Mouse (Mus musculus) regulatory T cell (primary cell): ENCODE data around the gene Sgcd.

ENCODE experiments used
- in situ Hi-C: fragments of 300-600 bp; cut with MboI, MseI; formaldehyde crosslinking; loops from one replicate; pipeline ENCODE4 v1.15.1; 2025; ENCODE audit warnings: high pct_unique_total_duplicates

Sgcd gene

DNA sequence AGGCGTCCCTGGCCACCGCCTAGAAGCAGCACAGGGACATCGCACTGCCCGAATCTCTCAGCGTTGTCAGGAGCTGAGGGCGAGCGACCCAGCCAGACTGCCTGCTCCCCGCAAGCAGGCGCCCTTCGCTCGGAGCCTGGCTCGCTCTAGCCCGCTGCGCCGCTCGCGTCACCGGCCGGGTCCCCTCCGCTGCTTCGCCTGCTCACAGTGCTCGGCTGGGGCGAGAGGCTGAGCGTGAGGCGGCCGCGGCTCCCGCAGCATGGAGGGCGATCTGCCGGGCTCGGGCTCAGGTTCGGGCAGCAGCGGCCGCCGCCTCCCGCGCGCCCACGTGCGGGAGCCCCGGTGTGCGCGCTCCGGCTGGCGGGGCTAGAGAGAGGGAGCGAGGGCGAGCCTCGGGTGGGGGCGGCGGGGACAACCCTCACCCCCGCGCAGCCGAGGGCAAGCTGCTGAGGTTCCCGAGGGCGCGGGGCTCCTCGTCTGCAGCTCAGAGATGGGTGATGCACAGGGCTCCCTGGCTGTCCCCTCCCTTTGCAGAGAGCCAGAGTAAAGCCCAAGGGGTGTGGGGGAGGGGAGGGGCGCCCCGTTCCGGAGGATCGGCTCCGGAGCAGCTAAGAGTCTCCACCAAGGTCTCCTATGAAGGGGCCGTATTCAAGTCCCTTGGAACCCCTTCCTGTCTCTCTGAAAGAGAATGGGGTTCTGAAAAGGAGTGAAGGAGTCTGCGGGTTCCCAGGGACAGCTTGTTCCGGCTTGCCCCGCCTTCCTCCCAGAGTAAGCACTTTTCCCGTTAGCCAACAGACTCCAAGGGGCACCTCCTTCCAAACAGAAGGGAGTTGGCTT lies at the start of gene Sgcd:
TSS of gene Sgcd (minus strand) at position 273 of the 837 bp plus-strand sequence.
- in situ Hi-C loops: no loop called here

DNA sequence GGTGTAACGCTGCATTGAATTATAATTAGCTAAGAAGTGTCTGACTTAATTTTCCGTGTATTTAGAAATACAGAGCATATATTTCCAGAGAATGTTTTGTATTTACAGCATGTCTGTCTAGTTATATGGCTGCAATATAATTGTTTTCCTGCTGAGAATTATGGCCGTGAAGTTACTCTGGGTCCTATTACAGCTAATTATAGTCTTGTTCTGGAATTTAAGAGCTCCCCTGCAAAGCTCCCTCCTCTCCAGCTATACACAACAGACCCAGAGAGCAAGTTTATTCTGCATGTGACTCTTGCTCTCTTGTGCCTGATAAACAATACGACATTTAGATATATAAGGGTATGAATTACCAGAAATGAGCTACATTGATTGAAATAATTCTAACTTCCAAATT lies 49.3 kb upstream of the Sgcd start:
- in situ Hi-C loops: no loop called here

DNA sequence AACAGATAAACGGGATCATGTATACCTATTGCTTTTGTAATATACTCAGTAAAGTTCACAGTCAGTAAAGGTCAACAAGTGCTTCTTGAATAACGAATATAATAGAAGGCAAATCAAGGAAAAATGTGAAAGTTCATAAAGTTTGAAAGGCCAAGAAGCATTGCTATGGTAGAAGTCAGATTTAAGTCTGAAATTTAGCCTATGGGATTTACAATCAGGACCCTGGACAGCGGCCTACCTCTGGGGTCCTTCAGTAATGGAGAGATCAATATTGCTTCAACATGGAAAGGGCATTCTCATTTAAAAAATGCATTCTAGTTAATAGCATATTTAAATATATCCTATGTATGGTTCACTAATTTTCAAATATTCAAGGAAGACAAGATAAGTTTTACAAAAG lies 24.1 kb upstream of the Sgcd start:
- in situ Hi-C loops: no loop called here

DNA sequence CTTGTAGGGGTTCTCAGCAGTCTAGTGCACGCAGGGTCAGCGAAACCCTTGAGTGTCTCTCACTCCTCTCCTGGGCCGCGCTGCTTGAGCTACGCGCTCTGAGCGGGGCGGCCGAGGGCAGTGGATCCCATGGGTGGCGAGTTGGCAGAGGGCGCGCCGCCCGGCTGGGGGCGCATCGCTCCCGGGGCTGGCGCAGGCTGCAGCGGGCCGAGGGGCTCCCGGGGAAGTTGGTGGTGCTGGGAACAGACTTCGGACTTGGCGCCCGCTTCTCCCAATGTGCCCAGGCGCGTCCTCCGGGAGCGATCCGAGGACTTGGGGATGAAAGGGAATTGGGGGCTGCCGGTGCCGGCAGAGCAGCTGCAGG lies 454 bp downstream of the Sgcd start:
- in situ Hi-C loops: no loop called here

DNA sequence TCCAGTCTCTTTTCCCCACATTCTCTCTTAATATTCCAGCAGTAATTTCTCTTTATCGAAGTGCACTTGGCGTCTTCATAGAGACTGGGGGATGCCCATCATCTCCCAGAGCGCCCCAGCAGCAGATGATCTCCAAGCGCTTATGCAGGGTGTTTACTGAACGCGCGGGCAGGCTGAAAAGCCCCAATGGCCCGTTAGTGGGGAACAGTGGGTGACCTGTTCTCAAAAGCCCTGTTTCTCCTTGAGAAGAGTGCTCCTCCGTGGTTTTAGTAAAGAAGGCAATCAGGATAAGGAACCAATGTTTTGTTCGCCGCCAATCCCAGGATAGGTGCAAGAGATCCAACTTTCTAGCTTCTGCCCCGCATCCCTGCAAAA lies 889 bp downstream of the Sgcd start:
- in situ Hi-C loops: no loop called here

DNA sequence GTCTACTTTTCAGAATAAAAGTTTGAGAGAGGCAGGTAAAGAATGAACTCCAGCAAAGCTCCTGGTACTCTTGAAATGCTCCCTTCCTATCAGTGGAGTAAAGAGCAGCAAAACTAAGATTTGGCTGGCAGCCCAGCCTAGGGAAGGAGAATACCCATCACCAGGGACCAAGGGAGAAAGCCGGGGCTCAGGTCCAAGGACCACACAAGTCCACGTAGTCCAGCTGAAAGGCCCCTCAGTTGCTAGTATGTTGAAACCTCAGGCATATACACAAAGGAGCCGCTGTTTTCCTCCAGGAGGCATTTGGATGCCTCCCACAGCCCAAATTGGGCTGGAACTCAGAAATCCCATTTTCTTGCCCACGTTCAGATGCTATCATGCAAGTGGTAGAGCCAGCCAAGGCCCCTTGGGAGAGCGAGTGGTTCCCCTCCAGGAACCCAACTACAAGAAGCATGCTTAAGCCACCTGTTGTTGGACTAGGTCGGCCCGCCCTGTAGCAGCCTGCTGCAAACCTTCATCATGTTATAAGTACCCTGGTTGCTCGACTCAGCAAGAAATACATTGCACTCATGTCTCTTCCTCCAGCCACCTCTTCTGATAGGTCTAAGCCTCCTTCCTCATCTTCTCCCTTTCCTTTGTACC lies 1.4 kb downstream of the Sgcd start:
- in situ Hi-C loops: no loop called here

DNA sequence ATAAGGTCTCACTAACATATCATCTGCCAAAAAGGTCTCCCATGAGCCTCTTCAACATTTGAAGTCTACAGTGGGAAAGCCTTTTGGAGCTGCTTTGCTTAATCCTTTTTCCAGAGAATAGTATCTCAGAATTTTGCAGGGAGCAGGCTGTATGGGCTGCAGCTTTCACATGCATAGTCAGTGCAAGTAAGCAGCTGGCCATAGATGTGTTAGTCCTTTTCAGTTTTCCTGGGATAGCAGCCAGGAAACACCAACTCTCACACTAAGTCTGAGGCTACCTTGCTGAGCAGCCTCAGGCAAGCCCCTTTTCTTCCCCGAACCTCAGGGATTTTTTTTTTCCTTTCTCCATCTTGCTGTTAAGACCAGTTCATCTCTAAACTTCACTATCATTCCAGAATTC lies 6.6 kb downstream of the Sgcd start:
- in situ Hi-C loops: no loop called here

DNA sequence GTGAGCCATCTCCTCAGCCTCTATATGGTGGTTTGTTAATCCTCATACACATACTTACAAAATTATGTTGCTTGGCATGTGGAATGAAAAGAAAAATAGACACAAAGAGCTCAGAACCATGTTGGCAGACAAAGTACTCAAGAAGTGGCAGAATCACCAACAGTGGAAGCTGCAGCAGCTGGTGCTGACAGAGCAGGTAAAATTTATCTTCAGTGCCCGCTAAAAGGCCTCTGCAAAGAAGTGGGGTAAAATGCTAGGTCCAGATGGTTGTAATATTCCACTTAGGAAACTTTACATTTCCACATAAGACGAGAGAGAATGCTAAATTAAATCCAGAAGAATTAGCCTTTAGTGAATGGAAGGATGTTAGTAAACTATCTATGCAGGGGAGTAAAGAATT lies 7.7 kb downstream of the Sgcd start:
- in situ Hi-C loops: no loop called here

DNA sequence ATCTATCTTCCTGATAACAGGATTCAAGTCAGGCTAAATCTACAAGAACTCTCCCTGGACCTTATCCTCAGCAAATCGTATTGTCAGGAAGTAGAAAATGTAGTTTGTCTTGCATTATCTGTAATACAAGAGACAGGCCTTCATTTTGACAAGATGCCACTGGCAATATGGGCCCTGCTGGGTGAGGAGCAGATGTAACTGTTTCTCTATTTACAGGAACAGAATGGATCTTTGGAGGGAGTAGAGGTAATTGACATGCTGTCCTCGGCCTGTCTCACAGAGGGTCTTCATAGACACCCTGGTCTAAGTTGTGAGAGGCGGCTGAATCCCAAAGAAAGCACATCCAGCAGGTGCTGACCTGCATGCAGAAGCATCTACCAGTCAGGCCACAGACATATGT lies 35.5 kb downstream of the Sgcd start:
- in situ Hi-C loops: no loop called here

DNA sequence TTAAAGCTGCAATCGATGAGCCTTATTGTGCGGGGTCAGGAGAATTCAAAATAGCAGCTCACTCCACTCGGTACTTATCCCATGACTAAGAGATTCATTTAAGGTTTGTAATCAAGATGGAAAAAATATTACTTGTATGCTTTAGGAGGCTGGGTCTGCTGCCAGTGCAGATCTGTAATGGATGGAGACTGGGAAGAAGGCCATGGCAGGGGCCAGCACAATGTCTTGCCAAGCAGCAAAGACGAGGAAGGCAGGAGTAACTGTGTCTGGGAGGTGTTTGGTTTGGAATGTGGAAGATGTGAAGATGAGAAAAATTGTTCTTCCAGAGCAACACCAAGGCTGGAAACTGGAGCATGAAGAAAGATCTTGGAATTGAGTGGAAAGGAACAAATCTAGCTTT lies 36.4 kb downstream of the Sgcd start:
- in situ Hi-C loops: no loop called here

DNA sequence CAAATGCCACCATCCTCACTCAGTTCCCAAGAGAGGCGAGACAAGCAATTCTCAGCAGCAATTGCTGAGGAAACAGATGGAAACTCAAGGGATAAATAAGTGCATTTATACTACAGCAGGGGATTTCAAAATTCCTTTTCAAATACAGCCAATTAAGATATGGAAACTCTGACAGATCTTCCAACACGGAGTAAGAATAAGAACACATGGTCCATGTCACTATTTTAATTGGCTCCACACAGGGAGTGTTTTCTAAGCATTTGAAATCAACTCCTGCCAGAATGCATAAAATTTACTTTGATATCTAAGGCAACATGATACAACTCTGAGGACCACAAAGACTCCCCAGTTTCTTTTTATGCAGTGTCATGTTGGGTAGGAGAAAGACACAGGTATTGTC lies 49.0 kb downstream of the Sgcd start:
- in situ Hi-C loops: no loop called here

DNA sequence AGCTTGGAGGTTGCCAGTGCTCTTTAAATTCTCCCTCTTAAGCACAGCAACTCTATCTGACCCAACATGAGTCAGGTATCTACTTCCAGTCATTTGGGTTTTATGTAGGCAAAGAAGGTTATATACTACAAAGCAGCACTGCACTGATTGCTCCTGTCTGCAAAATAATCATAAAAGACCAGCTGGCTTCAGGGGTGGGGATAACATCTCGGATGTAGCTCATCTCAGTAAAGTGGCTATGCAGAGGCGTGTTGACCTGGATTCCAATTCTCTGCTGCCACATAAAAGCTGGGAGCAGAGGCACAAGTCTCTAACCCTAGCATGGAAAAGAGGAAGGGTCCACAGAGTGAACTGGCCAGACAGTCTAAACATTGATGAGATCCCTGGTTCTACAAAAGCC lies 71.2 kb downstream of the Sgcd start:
- in situ Hi-C loops: no loop called here

DNA sequence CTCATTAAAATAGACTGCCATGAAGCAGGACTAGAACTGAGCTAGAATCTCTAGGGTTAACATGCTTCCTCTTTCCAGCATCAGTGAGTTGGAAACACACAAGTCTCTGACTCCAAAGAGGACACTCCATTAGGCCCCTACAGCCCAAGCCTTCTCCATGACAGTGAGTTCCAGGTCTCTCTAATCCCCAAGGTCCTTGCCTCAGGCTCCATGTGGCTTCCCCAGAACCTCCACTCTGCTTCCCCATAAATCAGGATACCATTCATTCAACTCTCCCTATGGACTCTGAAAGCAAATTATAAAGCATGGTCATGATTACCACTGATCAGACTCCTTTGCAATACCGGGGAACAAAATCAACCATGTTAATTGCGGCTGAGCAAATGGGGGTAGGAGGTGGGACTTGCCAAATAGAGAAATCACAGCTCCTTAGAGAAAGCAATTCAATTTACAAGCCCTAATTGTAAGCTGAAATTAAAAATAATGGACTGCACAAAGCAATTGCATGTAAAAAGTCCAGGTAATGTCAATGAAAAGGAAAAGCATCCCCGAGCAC lies 97.1 kb downstream of the Sgcd start:
- in situ Hi-C loops: no loop called here

DNA sequence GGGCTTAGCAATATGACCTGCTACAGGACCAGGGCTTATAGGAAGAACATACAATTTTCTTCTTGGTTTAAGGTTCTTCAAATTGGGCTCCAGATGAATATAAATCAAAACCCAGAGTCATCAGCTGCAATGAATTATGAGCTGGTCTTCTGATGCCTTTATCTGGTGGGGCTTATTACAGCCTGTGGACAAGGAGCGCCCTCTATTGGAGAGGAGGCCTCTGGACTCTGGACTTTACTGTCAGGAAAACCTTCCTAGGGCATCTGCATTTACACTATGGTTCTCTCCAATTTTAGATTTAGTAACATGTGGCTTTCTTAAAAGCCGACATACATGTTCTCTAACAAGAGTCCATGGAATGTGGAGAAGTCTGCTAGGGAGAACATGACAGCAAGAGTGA lies 98.5 kb downstream of the Sgcd start:
- in situ Hi-C loops: no loop called here

DNA sequence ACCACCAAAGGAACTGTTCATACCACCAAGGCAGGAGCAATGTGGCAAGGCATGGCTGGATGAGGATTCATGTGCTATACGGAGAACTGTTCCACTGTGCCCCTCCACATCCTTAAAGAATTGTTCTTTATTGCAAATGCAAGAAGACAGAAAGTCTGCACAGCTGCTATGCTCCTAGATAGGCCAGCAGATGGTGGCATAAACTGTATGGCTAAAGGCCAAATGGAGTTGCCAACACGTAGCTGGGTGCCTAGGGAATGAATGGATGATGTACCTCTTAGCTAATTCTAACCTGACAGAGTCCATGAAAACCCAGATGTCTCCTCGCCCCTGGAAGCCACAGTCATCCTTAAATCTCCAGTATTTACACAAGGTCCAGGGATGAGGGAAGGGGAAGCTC lies 103.5 kb downstream of the Sgcd start:
- in situ Hi-C loops: no loop called here

DNA sequence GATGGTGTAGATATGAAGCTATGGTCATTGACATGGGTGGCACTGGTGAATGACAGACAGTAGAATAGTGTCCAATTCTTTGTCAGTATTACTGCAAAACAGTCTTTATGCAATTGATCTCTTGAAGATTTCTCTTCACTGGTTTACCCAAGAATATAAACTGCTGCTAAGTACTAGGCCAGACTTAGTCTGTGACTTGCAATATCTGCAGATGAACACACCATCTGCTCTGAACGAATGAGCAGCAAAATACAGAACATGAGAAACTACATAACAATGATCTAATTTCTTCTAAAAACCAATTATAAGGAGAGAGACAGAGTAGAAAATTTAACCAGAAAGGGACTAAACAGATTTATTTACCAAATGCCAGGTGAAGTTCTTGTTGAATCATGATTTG lies 105.2 kb downstream of the Sgcd start:
- in situ Hi-C loops: no loop called here

DNA sequence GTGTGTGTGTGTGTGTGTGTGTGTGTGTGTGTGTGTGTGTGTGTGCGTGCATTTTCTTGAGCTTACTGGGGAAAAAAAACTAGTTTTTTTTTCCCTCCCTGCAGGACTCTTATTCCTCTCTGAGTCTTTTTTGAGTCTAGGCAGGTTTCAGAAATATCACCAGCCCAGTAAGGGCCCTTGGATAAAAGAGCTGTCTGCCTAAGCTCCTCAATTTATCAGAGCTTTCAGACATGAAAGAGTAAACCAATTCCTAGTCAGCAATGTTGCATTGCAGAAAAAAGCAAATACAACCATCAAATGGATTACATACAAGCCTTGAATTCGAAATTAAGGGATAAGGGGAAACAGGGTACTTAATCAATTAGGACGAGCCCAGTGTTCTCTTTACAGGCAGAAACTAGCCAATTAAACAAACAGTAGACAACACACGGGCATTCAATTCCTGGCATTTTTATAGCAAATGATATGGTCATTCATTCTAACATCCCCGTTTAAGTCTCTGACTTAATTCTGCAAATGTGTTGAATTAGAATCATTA lies 112.1 kb downstream of the Sgcd start:
- in situ Hi-C loops: no loop called here

DNA sequence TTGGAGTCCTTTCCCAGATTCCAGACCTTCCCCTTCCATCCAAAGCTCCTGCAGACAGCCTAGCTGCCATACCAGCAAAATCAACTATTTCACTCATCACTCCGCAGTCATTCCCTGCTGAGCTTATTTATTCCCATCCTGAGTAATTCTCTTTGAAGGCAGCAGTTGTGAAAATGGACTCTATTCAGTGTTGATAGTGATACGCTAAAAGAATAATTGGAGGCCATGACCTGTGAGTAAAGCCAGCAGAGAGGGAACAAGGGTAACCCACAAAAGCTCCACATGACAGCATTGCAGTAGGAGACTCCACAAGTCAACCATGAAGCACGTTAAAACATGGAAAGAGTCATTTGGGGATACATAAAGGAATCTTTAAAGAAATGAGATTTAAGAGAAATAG lies 142.9 kb downstream of the Sgcd start:
- in situ Hi-C loops: no loop called here

DNA sequence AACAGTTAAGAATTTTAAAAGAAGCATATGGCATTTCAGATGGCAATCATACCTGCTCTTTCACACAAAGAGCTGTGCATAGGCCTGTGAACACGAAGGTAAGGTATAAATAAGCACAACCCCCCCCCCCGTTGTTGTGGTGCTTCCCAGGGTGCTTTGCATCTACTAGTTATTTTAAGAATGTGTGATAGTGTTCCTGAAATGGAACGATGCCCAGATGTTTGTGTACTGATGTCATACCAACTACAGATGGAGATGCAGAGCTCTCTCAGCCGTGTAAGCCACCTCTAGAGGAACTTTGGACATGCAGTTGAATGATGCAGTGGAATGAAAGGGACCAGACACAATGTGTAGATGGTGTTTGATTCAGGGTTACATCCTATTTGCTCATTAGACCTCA lies 155.5 kb downstream of the Sgcd start:
- in situ Hi-C loops: no loop called here

DNA sequence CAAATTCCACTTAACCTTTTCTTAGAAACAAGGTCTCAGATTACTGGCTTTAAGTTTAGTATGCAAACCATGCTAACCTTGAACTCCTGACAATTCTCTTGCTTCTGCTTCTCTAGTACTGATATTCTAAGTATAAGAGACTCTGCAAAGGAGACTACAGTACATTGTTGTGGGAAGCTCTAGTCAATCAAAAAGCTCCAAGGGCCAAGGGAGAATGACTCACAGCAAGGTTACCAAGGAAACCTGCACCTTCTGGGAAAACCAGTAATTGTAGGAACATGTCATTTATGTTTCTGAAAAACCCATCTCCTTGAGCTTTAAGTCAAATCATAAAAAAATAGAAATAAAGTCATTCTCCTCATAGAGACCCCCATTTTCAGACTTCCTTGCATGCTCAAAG lies 178.5 kb downstream of the Sgcd start:
- in situ Hi-C loops: no loop called here

DNA sequence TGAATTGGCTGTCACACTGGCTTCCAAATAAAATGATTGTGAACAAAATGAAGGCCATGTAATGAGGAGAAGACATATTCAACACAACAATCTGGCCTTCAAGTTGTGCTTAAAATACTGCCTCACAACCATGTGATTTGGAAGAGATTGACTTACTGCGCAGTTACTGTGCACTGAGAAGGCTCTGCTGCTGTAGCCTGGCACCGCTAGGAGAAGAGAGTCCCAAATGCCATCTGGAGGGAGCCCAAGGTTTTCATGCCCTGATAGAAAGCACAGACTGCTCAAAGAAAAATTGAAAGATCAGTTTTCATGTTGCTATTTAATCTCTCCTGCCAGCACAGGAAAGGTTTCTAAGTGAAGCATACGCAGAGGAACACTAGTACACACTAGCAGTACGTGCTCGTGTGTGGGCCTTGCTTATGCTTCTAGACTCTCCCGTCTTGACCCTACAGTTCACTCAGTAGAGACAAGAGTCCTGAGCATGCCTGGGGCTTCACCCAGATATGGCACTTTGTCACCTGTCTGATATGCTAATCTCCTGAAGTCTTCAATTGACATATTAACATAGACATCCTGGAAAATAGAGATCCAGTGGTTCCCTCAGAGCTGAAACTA lies 184.6 kb downstream of the Sgcd start:
- in situ Hi-C loops: no loop called here

DNA sequence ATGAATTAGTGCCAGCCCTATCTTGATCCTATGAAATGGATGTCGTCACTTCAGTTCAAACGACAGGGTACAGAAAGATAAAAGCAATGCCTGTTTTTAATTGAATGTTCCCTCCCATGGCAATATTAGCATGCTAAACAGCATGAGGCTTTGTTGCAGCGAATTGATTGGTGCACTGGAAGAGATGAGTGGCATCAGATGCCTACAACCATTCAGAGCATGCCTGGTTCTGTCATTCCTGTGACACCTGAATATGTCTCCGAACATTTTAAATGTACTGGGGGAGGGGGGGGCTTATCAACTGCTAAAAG lies 210.9 kb downstream of the Sgcd start:
- in situ Hi-C loops: no loop called here
